Mouse (Mus musculus): ENCODE data around the gene Klrc3. TPM values are rescaled to one million over a fixed set of nuclear protein-coding genes. Genes with fewer than 3 reads are reported as not detected.
A peak's percentile ranks its signal among the peaks of the same experiment; 100 is the strongest.

Gene Klrc3
- total and polyA plus RNA-seq, 3 experiments = not detected

DNA sequence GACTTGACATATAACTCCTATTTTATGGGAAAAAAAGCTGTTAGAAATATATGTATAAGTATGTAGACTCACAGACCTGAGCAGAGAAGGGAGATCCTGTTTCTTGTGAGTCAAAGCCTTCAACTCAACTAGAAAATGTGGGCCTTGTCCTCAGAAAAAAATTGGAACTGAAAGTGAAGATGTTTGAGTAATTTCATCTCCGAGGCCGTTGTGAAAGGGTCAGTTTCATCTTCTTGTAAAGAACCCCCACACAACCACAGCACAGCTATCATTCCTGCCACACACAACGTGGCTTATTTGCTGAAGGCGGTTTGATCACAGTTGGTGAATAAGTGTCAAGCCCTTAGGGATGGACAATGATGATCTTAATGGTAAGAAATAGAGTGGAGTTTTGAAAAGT, 19.4 kb downstream of the Klrc3 start, which contains the start of gene Klrk1:
Klrk1 (minus strand) TSS at position 130 of the 400 bp plus-strand sequence.
- Histone ChIP-seq H3K79me2 (replicated peaks; ENCODE audit: control insufficient read depth, extremely low read depth, insufficient read depth, poor library complexity, severe bottlenecking) (no peaks in the 10 kb centered on the region), H3K9me3 (replicated peaks; ENCODE audit: low read length) (no peaks in the 10 kb centered on the region), H3K27ac (ENCODE audit: insufficient read depth, low read depth) (no peak within 1 kb of the TSS), H3K4me3 (replicated peaks in 1 of 3; ENCODE audit: low read depth in 2 of 3, low read length in 2 of 3, poor library complexity in 1 of 3) (no peak within 1 kb of the TSS), H3K4me2 (ENCODE audit: insufficient read depth, low read depth, poor library complexity, severe bottlenecking) (0 out of 2 replicates have a peak within 1 kb of the TSS, but pooled peaks have one; percentile 13), H3K36me3 (replicated peaks in 1 of 2; ENCODE audit: control insufficient read depth in 1 of 2, insufficient read depth in 1 of 2, low read length in 1 of 2) (no peaks in the 10 kb centered on the region), H3K27me3 (replicated peaks) (no peaks in the 10 kb centered on the region), H3K9ac (ENCODE audit: insufficient read depth, low read depth) (no peak within 1 kb of the TSS), H3K4me1 (ENCODE audit: control insufficient read depth in 1 of 2, insufficient read depth in 2 of 2) (no peaks in the 10 kb centered on the region)
- in situ Hi-C loops (cut with MboI; ENCODE audit: low pct_ligation_motif_present, low pct_unique_long_range_greater_than_20kb, low sequenced_read_pairs) (no loop called here), dilution Hi-C loops (cut with MboI; ENCODE audit: extremely low pct_ligation_motif_present, extremely low pct_unique_long_range_greater_than_20kb, low sequenced_read_pairs) (no loop called here)
- no peak for TF ChIP-seq MYC (IDR thresholded peaks at IDR 0.05; ENCODE audit: low read depth, low read length)
- no peak for TF ChIP-seq USF2 (conservative IDR thresholded peaks at IDR 0.05; ENCODE audit: low read depth, low read length)
- no peak for TF ChIP-seq JUN (IDR thresholded peaks at IDR 0.05; ENCODE audit: insufficient read depth, low read depth, low read length)
- TF ChIP-seq MAZ (IDR thresholded peaks at IDR 0.05; ENCODE audit: low read depth, low read length) = no peak
- peak; percentile 2 for DNase-seq (ENCODE audit: extremely low read depth)

DNA sequence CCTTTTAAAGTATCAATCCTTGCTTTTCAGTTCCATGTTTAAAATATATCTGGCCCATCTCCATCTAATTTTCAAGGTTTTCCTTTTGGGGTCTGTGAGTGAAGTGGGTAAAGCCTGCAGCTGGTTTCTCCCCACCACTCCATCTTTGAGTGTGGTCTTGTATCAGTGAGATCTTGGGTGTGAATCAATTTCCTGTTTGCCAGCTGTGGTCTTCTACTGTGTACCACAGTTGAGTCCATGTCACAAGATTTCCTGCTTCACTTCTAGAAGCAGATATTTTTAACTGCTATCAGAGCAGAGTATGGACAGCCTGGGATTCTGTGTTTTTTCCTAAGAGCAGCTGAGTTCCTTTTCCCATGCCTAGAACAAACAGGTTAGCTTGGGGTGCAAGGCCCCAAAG, 34.8 kb downstream of the Klrc3 start:
- Histone ChIP-seq H3K9me3 (replicated peaks; ENCODE audit: low read length) (no peaks in the 10 kb centered on the region), H3K4me1 (ENCODE audit: control insufficient read depth in 1 of 2, insufficient read depth in 2 of 2) (no peaks in the 10 kb centered on the region), H3K4me3 (replicated peaks in 1 of 3; ENCODE audit: low read depth in 2 of 3, low read length in 2 of 3, poor library complexity in 1 of 3) (no peak overlapping the region), H3K79me2 (replicated peaks; ENCODE audit: control insufficient read depth, extremely low read depth, insufficient read depth, poor library complexity, severe bottlenecking) (no peaks in the 10 kb centered on the region), H3K9ac (ENCODE audit: insufficient read depth, low read depth) (no peak overlapping the region), H3K27me3 (replicated peaks) (no peaks in the 10 kb centered on the region), H3K36me3 (replicated peaks in 1 of 2; ENCODE audit: control insufficient read depth in 1 of 2, insufficient read depth in 1 of 2, low read length in 1 of 2) (no peaks in the 10 kb centered on the region), H3K27ac (ENCODE audit: insufficient read depth, low read depth) (no peak overlapping the region), H3K4me2 (ENCODE audit: insufficient read depth, low read depth, poor library complexity, severe bottlenecking) (no peak overlapping the region)
- in situ Hi-C loops (cut with MboI; ENCODE audit: low pct_ligation_motif_present, low pct_unique_long_range_greater_than_20kb, low sequenced_read_pairs) = no loop called here
- TF ChIP-seq E2F4 (IDR thresholded peaks at IDR 0.05; ENCODE audit: insufficient replicate concordance, low read depth, low read length) (no peak), UBTF (IDR thresholded peaks at IDR 0.05; ENCODE audit: low read depth, low read length) (no peak), MAX (IDR thresholded peaks at IDR 0.05; ENCODE audit: low read length) (no peak), CHD2 (IDR thresholded peaks at IDR 0.05; ENCODE audit: low read length) (no peak), IRF4 (IDR thresholded peaks at IDR 0.05; ENCODE audit: low read depth, low read length) (no peak), ETS1 (conservative IDR thresholded peaks at IDR 0.05; ENCODE audit: low read depth, low read length) (no peak), RAD21 (IDR thresholded peaks at IDR 0.05; ENCODE audit: low read depth, low read length) (no peak), ZKSCAN1 (IDR thresholded peaks at IDR 0.05; ENCODE audit: borderline replicate concordance, low read depth, low read length) (no peak), HCFC1 (IDR thresholded peaks at IDR 0.05; ENCODE audit: low read depth, low read length) (no peak), USF2 (conservative IDR thresholded peaks at IDR 0.05; ENCODE audit: low read depth, low read length) (no peak), ZNF384 (IDR thresholded peaks at IDR 0.05; ENCODE audit: low read depth, low read length) (no peak), EP300 (IDR thresholded peaks at IDR 0.05; ENCODE audit: low read length) (no peak)
- no peak for DNase-seq (ENCODE audit: extremely low read depth)
- dilution Hi-C loops (cut with MboI; ENCODE audit: extremely low pct_ligation_motif_present, extremely low pct_unique_long_range_greater_than_20kb, low sequenced_read_pairs) = no loop called here
